Mouse (Mus musculus): Measurements from ENCODE around the gene Zfp846. TPM values are rescaled to one million over a fixed set of nuclear protein-coding genes. Genes with fewer than 3 reads are reported as not detected.
"Not testable (repeated sequence)": the region's sequence is repeated elsewhere in the genome, so short reads cannot be mapped to it uniquely, and the experiment has no call there.

The Zfp846 gene
- polyA plus RNA-seq, 1 experiment from 2014 or later = 44.8 TPM

- no peaks in the 10 kb centered on the region for H3K36me3 ChIP-seq
- H3K4me2 ChIP-seq = no peak overlapping the region
- ATAC-seq (ENCODE audit: low FRiP score) = no peak
- H3K27me3 ChIP-seq (replicated peaks) = peaks cover 32% of the 10 kb centered on the region
- WGBS = 83% methylated on average over 2 of the region's 2 CpGs
- H3K9me3 ChIP-seq (replicated peaks) = no peaks in the 10 kb centered on the region
- no peak overlapping the region for H3K27ac ChIP-seq (replicated peaks)
- no peak overlapping the region for H3K4me3 ChIP-seq (replicated peaks)
- no peak overlapping the region for H3K9ac ChIP-seq (replicated peaks)
- no peaks in the 10 kb centered on the region for H3K4me1 ChIP-seq
These were observed 4.5 kb upstream of the Zfp846 start for GRCm38 (mm10) chr9:20576591-20576990.

- Histone ChIP-seq H3K4me1 (peaks cover 2% of the 10 kb centered on the region; the same call in 1 of the 2 replicates), H3K4me2 (no peak overlapping the region), H3K36me3 (peaks cover 29% of the 10 kb centered on the region), H3K27me3 (replicated peaks) (no peaks in the 10 kb centered on the region), H3K9ac (replicated peaks) (no peak overlapping the region), H3K4me3 (replicated peaks) (no peak overlapping the region), H3K9me3 (replicated peaks) (no peaks in the 10 kb centered on the region), H3K27ac (replicated peaks) (no peak overlapping the region)
- 83% methylated on average over 6 of the region's 6 CpGs for WGBS
- no peak for ATAC-seq (ENCODE audit: low FRiP score)
These were observed 20.2 kb downstream of the Zfp846 start for GRCm38 (mm10) chr9:20601270-20601669.

GRCm38 (mm10) chr9:20606269-20606668, 25.2 kb downstream of the Zfp846 start:
- H3K36me3 ChIP-seq = peaks cover 12% of the 10 kb centered on the region
- peak overlapping the region; percentile 83; the same call in 1 of the 2 replicates for H3K9ac ChIP-seq (replicated peaks)
- no peaks in the 10 kb centered on the region for H3K27me3 ChIP-seq (replicated peaks)
- ATAC-seq (ENCODE audit: low FRiP score) = no peak
- H3K4me3 ChIP-seq (replicated peaks) = no peak overlapping the region
- 93% methylated on average over 1 of the region's 1 CpGs for WGBS
- H3K4me2 ChIP-seq = peak overlapping the region; percentile 80
- no peaks in the 10 kb centered on the region for H3K9me3 ChIP-seq (replicated peaks)
- peaks cover 10% of the 10 kb centered on the region; the same call in 1 of the 2 replicates for H3K4me1 ChIP-seq
- H3K27ac ChIP-seq (replicated peaks) = peak overlapping the region; percentile 100; the same call in 1 of the 2 replicates

- WGBS = under 1% methylated on average over 57 of the region's 57 CpGs
- Histone ChIP-seq H3K4me1 (peaks cover 10% of the 10 kb centered on the region; the same call in 1 of the 2 replicates), H3K9me3 (replicated peaks) (no peaks in the 10 kb centered on the region), H3K4me2 (peak overlapping the region; percentile 80), H3K27me3 (replicated peaks) (no peaks in the 10 kb centered on the region), H3K4me3 (replicated peaks) (peak overlapping the region; percentile 83), H3K36me3 (peaks cover 6% of the 10 kb centered on the region; the same call in 1 of the 2 replicates), H3K9ac (replicated peaks) (peak overlapping the region; percentile 83), H3K27ac (replicated peaks) (peak overlapping the region; percentile 100)
- peak; percentile 92 for ATAC-seq (ENCODE audit: low FRiP score)
These were observed 26.2 kb downstream of the Zfp846 start for GRCm38 (mm10) chr9:20607100-20607974.

- H3K9me3 ChIP-seq (replicated peaks) = no peaks in the 10 kb centered on the region
- H3K27ac ChIP-seq (replicated peaks) = no peak overlapping the region
- no peak for ATAC-seq (ENCODE audit: low FRiP score)
- peaks cover 10% of the 10 kb centered on the region; the same call in 1 of the 2 replicates for H3K4me1 ChIP-seq
- WGBS = 89% methylated on average over 5 of the region's 5 CpGs
- H3K4me3 ChIP-seq (replicated peaks) = no peak overlapping the region
- no peak overlapping the region for H3K9ac ChIP-seq (replicated peaks)
- peaks cover 3% of the 10 kb centered on the region; the same call in 1 of the 2 replicates for H3K36me3 ChIP-seq
- H3K4me2 ChIP-seq = no peak overlapping the region
- no peaks in the 10 kb centered on the region for H3K27me3 ChIP-seq (replicated peaks)
These were observed 28.9 kb downstream of the Zfp846 start for GRCm38 (mm10) chr9:20609831-20610464.

DNA sequence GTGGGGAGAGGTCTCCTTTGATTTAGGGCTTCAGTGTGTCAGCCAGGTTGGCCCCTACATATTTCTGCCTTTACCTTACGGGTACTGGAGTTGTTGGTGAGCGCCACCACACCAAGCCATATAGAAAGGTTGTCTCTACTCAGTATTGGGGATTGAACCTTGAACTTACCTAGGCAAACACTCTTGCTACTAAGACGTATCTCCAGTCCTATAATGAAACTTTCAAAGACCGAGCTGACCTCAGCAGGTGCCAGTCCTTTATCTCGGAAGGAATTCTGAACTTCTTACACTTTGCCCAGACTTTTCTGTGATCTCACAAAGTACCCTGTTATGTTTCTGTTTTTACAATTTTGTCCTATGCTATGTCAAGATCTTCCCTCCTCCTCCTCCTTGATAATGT, 30.9 kb downstream of the Zfp846 start:
- Histone ChIP-seq H3K4me2 (no peak overlapping the region), H3K9me3 (replicated peaks) (no peaks in the 10 kb centered on the region), H3K4me1 (0 out of 2 replicates have a peak, but pooled peaks cover 2% of the 10 kb centered on the region), H3K27me3 (replicated peaks) (no peaks in the 10 kb centered on the region), H3K36me3 (peaks cover 8% of the 10 kb centered on the region; the same call in 1 of the 2 replicates), H3K9ac (replicated peaks) (no peak overlapping the region), H3K27ac (replicated peaks) (no peak overlapping the region), H3K4me3 (replicated peaks) (no peak overlapping the region)
- ATAC-seq (ENCODE audit: low FRiP score) = no peak
- 85% methylated on average over 5 of the region's 5 CpGs for WGBS

DNA sequence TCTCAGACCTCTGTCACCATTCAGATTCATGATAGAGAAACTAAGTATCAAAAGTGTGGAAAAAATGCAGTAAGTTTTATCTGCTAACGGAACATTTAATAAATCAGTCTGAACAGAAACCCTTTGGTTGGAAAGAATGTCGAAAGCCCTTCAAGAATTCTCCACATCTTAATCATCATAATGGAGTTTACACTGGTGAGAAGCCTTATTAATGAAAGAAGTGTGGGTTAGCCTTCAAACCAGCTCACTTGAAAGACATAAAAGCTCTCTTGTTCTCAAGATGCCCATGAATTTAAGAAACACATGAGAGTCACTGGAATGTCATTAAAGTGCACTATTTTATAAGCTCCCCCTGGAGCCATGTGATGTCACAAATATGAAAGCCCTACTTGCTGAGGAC, 35.6 kb downstream of the Zfp846 start:
- peaks cover 15% of the 10 kb centered on the region for H3K36me3 ChIP-seq
- H3K4me3 ChIP-seq (replicated peaks) = no peak overlapping the region
- no peaks in the 10 kb centered on the region for H3K4me1 ChIP-seq
- no peak overlapping the region for H3K4me2 ChIP-seq
- no peak for ATAC-seq (ENCODE audit: low FRiP score)
- no peak overlapping the region for H3K9ac ChIP-seq (replicated peaks)
- H3K27ac ChIP-seq (replicated peaks) = no peak overlapping the region
- H3K27me3 ChIP-seq (replicated peaks) = no peaks in the 10 kb centered on the region
- H3K9me3 ChIP-seq (replicated peaks) = no peaks in the 10 kb centered on the region
- WGBS = 90% methylated on average over 2 of the region's 2 CpGs

DNA sequence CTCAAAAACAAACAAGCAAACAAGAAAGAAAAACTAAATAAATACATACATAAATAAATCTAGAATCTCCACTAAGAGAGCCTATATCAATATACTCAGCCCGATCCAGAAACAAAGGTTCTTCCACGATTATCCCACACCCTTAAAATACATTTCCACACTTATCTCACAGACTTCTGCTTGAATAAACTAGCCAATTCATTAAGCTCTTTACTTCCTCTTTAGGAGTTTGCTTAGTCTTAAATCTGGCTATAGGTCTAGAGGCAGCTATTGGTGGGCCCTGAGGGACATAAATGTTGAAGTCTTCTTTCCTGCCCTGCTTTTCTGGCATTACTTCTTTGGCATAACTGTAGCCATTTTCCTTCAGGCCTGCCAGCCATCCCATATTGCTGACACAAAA, 50.2 kb downstream of the Zfp846 start:
- ATAC-seq (ENCODE audit: low FRiP score) = no peak
- Histone ChIP-seq H3K9ac (replicated peaks) (no peak overlapping the region), H3K27me3 (replicated peaks) (no peaks in the 10 kb centered on the region), H3K9me3 (replicated peaks) (no peaks in the 10 kb centered on the region), H3K36me3 (peaks cover 7% of the 10 kb centered on the region; the same call in 1 of the 2 replicates), H3K4me1 (no peaks in the 10 kb centered on the region), H3K4me2 (no peak overlapping the region), H3K27ac (replicated peaks) (no peak overlapping the region), H3K4me3 (replicated peaks) (no peak overlapping the region)
- 96% methylated on average over 2 of the region's 2 CpGs for WGBS

DNA sequence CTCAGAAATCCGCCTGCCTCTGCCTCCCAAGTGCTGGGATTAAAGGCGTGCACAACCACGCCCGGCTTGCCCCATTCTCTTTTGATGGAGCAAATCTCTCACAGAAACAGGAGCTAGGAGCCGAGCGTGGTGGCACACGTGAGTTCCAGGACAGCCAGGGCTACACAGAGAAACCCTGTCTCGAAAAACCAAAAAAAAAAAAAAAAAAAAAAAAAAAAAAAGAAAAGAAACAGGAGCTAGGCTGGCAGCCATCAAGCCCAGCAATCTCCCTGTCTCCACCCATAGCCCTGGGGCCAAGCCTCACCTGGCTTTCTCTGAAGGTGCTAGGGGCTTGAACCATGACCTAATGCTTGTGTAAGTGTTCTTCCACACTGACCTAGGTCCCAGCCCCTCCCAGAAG, 54.6 kb downstream of the Zfp846 start:
- H3K4me2 ChIP-seq; H3K4me3 ChIP-seq (replicated peaks); H3K9me3 ChIP-seq (replicated peaks); H3K9ac ChIP-seq (replicated peaks); H3K27ac ChIP-seq (replicated peaks); ATAC-seq (ENCODE audit: low FRiP score); H3K27me3 ChIP-seq (replicated peaks): not testable (repeated sequence)
- WGBS = 93% methylated on average over 8 of the region's 8 CpGs
- Histone ChIP-seq H3K4me1 (peaks cover 12% of the 10 kb centered on the region), H3K36me3 (peaks cover 26% of the 10 kb centered on the region)

DNA sequence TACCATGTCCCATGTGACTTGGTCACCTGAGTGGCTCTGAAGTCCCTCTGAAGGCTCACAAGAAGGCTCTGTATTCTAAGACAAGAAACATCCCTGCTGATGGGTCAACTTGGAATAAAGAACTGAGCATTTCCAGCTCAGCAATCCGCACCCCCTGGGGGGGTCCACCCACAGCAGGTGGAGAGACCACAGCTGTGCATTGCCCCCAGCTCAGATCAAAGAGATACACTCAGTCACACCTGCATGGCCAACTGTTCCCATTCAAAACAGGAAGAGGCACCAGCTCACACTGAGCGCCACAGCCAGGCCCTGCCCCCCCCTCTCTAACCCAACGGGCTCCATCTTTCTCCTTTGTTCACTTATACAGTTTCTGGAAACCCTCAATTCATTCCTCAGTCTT, 55.2 kb downstream of the Zfp846 start:
- Histone ChIP-seq H3K27ac (replicated peaks) (no peak overlapping the region), H3K4me1 (peaks cover 18% of the 10 kb centered on the region), H3K9me3 (replicated peaks) (no peaks in the 10 kb centered on the region), H3K27me3 (replicated peaks) (no peaks in the 10 kb centered on the region), H3K36me3 (peaks cover 26% of the 10 kb centered on the region), H3K9ac (replicated peaks) (no peak overlapping the region), H3K4me2 (no peak overlapping the region), H3K4me3 (replicated peaks) (no peak overlapping the region)
- no peak for ATAC-seq (ENCODE audit: low FRiP score)
- WGBS = 74% methylated on average over 3 of the region's 3 CpGs

DNA sequence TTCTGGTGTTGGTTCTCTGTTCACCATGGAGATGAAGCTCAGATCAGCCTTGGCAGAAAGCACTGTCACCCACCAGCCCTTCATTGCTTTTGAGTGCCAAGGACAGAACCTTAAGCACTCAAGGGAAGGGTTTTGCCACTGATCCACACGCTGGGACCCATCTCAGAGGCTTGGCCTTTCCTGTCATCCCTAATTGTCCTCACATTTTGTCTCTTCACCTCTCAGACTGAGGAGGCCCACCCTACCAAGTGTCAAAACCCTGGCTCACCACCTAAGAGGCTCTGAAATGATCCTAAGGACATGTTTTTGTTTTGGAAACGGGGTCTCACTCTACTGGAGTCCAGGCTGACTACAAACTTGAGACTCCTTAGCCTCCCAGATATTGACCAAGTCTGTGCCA, 55.7 kb downstream of the Zfp846 start:
- no peak for ATAC-seq (ENCODE audit: low FRiP score)
- H3K27ac ChIP-seq (replicated peaks) = no peak overlapping the region
- H3K9me3 ChIP-seq (replicated peaks) = no peaks in the 10 kb centered on the region
- H3K4me3 ChIP-seq (replicated peaks) = no peak overlapping the region
- peaks cover 23% of the 10 kb centered on the region for H3K4me1 ChIP-seq
- H3K9ac ChIP-seq (replicated peaks) = no peak overlapping the region
- WGBS = 92% methylated on average over 2 of the region's 2 CpGs
- H3K36me3 ChIP-seq = peaks cover 26% of the 10 kb centered on the region
- H3K27me3 ChIP-seq (replicated peaks) = no peaks in the 10 kb centered on the region
- no peak overlapping the region for H3K4me2 ChIP-seq

DNA sequence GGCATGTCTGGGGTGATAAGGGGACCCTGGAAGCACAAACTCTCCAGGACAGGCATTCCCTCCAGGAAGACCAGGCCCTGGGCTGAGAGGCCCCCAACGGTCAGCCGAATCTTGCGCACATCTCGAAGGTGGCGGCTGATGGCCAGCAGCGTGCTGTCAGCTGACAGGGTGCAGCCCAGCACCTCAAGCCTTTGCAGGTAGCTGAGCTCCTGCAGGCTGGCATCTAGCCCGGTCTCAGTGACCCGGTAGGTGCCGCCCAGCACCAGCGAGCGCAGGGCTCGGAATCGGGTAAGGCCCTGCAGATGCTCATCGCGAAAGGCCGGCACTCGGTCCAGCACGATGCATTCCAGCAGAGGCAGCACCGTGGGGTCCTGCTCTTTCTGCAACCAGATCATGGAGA, 57.5 kb downstream of the Zfp846 start:
- no peak overlapping the region for H3K27ac ChIP-seq (replicated peaks)
- peaks cover 26% of the 10 kb centered on the region for H3K36me3 ChIP-seq
- H3K9ac ChIP-seq (replicated peaks) = no peak overlapping the region
- no peak overlapping the region for H3K4me2 ChIP-seq
- peaks cover 30% of the 10 kb centered on the region for H3K4me1 ChIP-seq
- no peak overlapping the region for H3K4me3 ChIP-seq (replicated peaks)
- H3K9me3 ChIP-seq (replicated peaks) = no peaks in the 10 kb centered on the region
- no peaks in the 10 kb centered on the region for H3K27me3 ChIP-seq (replicated peaks)
- no peak for ATAC-seq (ENCODE audit: low FRiP score)
- WGBS = 97% methylated on average over 19 of the region's 19 CpGs

Measured in neural tube, embryonic 15.5 days (tissue).